Mouse (Mus musculus) heart, adult 2 months (tissue): ENCODE measurements around the gene Sys1. TPM values are rescaled to one million over a fixed set of nuclear protein-coding genes. Genes with fewer than 3 reads are reported as not detected.
A peak's percentile ranks its signal among the peaks of the same experiment; 100 is the strongest.

ENCODE experiments used
- DNase-seq, 2 experiments: peaks; one replicate each; pipeline ENCODE4 v3.0.0; 2021
- H3K27ac ChIP-seq: fragments of 200-600 bp; 2 replicates; pipeline ENCODE4 v1.8.1; 2022
- H3K27me3 ChIP-seq: fragments of 200-500 bp; 2 replicates; pipeline ENCODE4 v1.6.1; 2012; ENCODE audit warnings: mild to moderate bottlenecking, low read length, inconsistent platforms, mixed read lengths; ENCODE audit not compliant: control insufficient read depth, insufficient read depth
- H3K36me3 ChIP-seq: fragments of 200-500 bp; 2 replicates; pipeline ENCODE4 v1.6.1; 2012; ENCODE audit warnings: low read length, inconsistent platforms; ENCODE audit not compliant: control insufficient read depth, insufficient read depth
- H3K4me1 ChIP-seq: fragments of 200-500 bp; 2 replicates; pipeline ENCODE4 v1.6.1; 2011; ENCODE audit warnings: low read length; ENCODE audit not compliant: control insufficient read depth, insufficient read depth
- H3K4me3 ChIP-seq: fragments of 200-600 bp; 2 replicates; pipeline ENCODE4 v1.8.1; 2022
- H3K79me2 ChIP-seq: fragments of 200-500 bp; replicated peaks from 2 replicates; pipeline ENCODE4 v1.6.1; 2012; ENCODE audit warnings: mild to moderate bottlenecking, inconsistent platforms, low read length, moderate library complexity, mixed read lengths; ENCODE audit not compliant: control insufficient read depth, insufficient read depth
- H3K9ac ChIP-seq: fragments of 200-500 bp; 2 replicates; pipeline ENCODE4 v1.6.1; 2012; ENCODE audit warnings: low read depth, mild to moderate bottlenecking, control low read depth, inconsistent platforms, low read length, mixed read lengths
- CTCF ChIP-seq: fragments of 200-600 bp; IDR thresholded peaks from 2 replicates; pipeline ENCODE4 v1.8.1; 2022; ENCODE audit warnings: antibody characterized with exemption, mild to moderate bottlenecking, moderate library complexity
- EP300 ChIP-seq: fragments of 200-500 bp; IDR thresholded peaks from 2 replicates; pipeline ENCODE4 v1.6.1; 2011; ENCODE audit warnings: low read depth, low read length, control low read depth; ENCODE audit not compliant: insufficient read depth
- POLR2A ChIP-seq: fragments of 200-500 bp; IDR thresholded peaks from 2 replicates; pipeline ENCODE4 v1.6.1; 2011; ENCODE audit warnings: mild to moderate bottlenecking, low read depth, low read length, control low read depth; ENCODE audit not compliant: insufficient read depth
- WGBS: fragments of 180-500 bp; shearing (Covaris S2); methylation state at CpG from one replicate; pipeline ENCODE4 v1.1.7; 2018; 5-methylcytosine and 5-hydroxymethylcytosine counted together
- intact Hi-C: fragments of 180-260 bp; cut with DNase I; formaldehyde crosslinking; loops from one replicate; pipeline ENCODE4 v1.15.1; 2025
- polyA plus RNA-seq: library from polyadenylated mRNA; depleted of rRNA; stranded (reverse); fragments of >200 nt; gene quantifications from 2 replicates; pipeline ENCODE4 v1.2.3, GENCODE M21; 2012
- total RNA-seq, 2 experiments: library from RNA; stranded (reverse); gene quantifications; 2 replicates each; pipeline ENCODE4 v1.2.3; 2021

Sys1 gene
- total and polyA plus RNA-seq, 3 experiments = 21.1 to 55.0 (median 26.4) TPM

DNA sequence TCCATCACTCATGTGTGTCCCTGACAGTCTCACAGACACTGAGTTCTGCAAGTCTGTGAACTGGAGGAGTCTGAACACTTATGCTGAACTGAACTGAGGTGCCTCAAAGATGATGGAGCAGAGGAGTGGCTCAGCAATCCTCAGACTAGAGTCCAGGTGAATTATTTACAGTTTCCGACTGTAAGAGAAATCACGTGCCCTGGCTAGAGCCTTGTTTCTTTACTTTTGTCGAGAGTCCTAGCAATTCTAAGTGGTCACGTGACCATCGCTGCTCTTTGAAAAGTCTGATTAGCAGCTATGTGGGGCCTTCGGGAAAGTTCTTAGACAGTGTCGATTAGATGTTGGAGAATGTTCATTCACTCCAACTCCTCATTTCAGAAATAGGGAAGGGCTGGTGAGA, 1.2 kb downstream of the Sys1 start:
- no peak overlapping the region for H3K27ac ChIP-seq
- no peaks in the 10 kb centered on the region for H3K27me3 ChIP-seq
- H3K79me2 ChIP-seq = no peaks in the 10 kb centered on the region
- peaks cover 15% of the 10 kb centered on the region for H3K4me1 ChIP-seq
- intact Hi-C loops = loop anchor here (2.0 kb wide), 1 partner anchor 41 kb away; no protein-coding TSS in a partner anchor
- 52% methylated on average over 7 of the region's 7 CpGs for WGBS
- no peak overlapping the region for H3K9ac ChIP-seq
- TF ChIP-seq CTCF (no peak), POLR2A (no peak), EP300 (no peak)
- DNase-seq = no peak
- H3K36me3 ChIP-seq = no peaks in the 10 kb centered on the region
- no peak overlapping the region for H3K4me3 ChIP-seq

DNA sequence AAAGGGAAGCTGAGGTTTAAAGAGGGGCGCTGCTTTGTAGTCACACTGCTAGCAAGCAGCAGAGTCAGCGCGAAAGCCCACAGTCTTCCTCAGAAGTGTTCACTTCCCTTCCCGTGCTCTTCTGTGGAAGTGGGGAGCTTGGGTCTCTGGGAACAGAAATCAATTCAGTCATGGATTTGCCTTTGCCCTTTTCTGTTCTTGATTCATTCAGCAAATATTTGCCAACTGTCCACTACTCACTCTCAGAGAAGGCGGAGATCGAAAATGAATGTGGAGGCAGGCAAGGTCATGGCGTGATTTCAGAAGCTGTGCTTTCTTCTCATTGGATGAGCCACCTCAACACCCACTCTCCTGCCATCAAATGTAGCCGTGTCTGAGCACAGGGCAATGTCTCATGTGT, 1.8 kb downstream of the Sys1 start:
- Histone ChIP-seq H3K27ac (no peak overlapping the region), H3K27me3 (no peaks in the 10 kb centered on the region), H3K4me3 (no peak overlapping the region), H3K36me3 (no peaks in the 10 kb centered on the region), H3K9ac (no peak overlapping the region), H3K4me1 (peaks cover 15% of the 10 kb centered on the region), H3K79me2 (no peaks in the 10 kb centered on the region)
- DNase-seq = no peak
- intact Hi-C loops = no loop called here
- TF ChIP-seq EP300 (no peak), POLR2A (no peak), CTCF (no peak)
- WGBS = 83% methylated on average over 8 of the region's 8 CpGs

DNA sequence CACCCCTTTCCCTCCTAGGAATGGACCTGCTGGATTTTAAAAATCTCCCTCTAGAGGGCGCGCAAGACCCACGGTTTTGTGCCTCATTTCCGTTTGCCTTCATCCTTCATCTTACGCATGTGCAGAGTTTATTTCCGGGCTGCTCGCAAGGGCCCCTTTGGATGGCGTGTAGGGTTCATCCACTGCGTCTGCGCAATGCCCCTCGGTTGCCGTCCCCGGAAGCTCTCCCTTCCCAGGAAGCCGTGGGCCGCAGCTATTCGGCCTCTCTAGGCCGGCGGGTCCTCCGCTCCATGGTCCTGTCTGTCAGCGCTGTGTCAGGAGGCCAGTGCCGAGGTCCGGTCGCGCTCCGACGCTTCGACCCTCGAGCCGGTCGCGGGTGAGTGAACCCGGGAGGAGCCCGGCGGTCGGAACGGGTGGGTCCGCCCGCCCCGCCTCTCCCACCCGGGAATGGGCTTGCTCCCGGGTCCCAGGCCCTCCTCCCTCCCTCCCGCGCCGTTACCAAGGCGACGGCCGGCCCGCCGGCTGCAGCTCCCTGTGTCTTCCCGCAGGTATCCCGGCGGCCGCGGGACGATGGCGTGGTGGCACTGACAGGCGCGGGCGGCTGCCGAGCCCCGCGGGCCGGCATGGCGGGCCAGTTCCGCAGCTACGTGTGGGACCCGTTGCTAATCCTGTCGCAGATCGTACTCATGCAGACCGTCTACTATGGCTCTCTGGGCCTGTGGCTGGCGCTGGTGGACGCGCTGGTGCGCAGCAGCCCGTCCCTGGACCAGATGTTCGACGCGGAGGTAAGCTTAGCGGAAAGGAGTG, 4.2 kb downstream of the Sys1 start, which contains the start of gene Gm20458:
TSS of gene Gm20458 (plus strand) at position 223 of the 807 bp plus-strand sequence.
- DNase-seq = peak; percentile 92 to 98
- H3K4me1 ChIP-seq = peaks cover 4% of the 10 kb centered on the region
- H3K9ac ChIP-seq = peak within 1 kb of the TSS; percentile 79
- no peaks in the 10 kb centered on the region for H3K36me3 ChIP-seq
- peak; percentile 71 for TF ChIP-seq POLR2A
- peak; percentile 85 for TF ChIP-seq EP300
- peak; percentile 93 for TF ChIP-seq CTCF
- no peaks in the 10 kb centered on the region for H3K79me2 ChIP-seq
- peak within 1 kb of the TSS; percentile 90 for H3K4me3 ChIP-seq
- H3K27me3 ChIP-seq = no peaks in the 10 kb centered on the region
- under 1% methylated on average over 78 of the region's 79 CpGs for WGBS
- intact Hi-C loops = loop anchor here (1.0 to 2.0 kb wide), 2 partner anchors 36 to 57 kb away; partner anchors contain the start of gene Pigt
- H3K27ac ChIP-seq = peak within 1 kb of the TSS; percentile 88

DNA sequence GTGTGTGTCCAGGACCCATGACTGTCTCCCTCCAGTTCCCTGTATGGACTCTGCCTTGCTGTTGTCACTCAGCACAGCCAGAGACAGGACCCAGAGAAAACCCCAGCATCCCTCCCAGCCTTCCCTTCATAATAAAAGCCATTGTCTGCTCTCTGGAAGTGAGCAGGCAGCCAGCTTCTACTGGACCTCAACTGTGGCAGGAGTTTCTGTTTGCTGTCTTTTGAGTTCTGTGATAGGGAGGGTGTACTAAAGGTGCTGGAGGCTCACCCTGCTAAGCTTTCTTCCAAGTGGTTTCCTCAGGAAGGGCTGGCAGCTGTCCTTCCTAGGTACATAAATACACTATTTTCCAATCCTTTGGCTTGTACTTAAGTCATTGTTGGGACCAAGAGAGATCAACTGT, 8.4 kb downstream of the Sys1 start:
- intact Hi-C loops = no loop called here
- no peak for TF ChIP-seq POLR2A
- no peak for TF ChIP-seq EP300
- no peak for TF ChIP-seq CTCF

DNA sequence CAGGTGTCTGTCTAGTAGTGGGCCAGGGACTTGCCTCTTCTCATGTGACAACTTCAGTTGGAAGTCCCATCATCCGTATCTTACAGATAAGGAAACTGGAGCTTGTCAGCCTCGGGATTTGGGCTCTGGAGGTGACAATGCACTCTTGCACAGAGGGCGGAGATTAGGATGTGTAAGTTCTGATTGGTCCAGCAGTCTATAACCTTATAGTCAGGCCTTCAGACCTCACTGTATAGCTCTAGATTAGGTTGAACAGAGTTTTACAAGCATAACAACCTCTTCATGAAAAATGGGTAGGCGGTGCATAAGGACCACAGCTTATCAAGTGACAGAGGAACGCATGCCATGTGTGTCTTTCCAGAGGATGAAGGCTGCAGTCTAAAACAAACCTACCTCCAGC, 10.0 kb downstream of the Sys1 start:
- Histone ChIP-seq H3K27ac (no peak overlapping the region), H3K36me3 (no peaks in the 10 kb centered on the region), H3K4me3 (no peak overlapping the region), H3K27me3 (no peaks in the 10 kb centered on the region), H3K79me2 (no peaks in the 10 kb centered on the region), H3K4me1 (no peaks in the 10 kb centered on the region), H3K9ac (no peak overlapping the region)
- intact Hi-C loops = no loop called here
- no peak for DNase-seq
- WGBS = 68% methylated on average over 5 of the region's 5 CpGs
- no peak for TF ChIP-seq POLR2A
- no peak for TF ChIP-seq CTCF
- TF ChIP-seq EP300 = no peak

More for the DNA sequence above, 8.4 kb downstream of the Sys1 start:
- Histone ChIP-seq H3K4me1 (peaks cover 2% of the 10 kb centered on the region; the same call in 1 of the 2 replicates), H3K27ac (no peak overlapping the region), H3K27me3 (no peaks in the 10 kb centered on the region), H3K4me3 (no peak overlapping the region), H3K79me2 (no peaks in the 10 kb centered on the region), H3K36me3 (no peaks in the 10 kb centered on the region), H3K9ac (no peak overlapping the region)
- DNase-seq = no peak

DNA sequence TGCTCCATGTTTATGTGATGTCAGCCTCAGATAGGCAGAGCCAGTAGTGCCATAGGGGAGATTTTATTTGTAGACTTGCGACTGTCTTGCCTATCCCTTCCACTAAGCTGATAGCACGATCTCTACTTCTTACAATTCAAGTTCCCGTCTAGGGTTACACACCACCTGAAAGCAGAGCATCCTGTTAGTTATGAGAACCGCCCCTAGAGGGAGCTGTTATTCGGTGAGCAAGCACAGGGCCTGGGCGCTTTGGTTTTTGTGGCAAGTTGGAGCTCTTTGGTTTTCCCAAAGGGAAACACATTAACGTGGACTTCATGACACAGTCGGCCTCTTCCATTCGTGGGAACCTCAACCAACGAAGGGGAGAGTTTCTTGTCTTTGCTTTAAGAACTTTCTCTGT, 13.5 kb downstream of the Sys1 start:
- TF ChIP-seq POLR2A = no peak
- peak; percentile 87 for TF ChIP-seq CTCF
- TF ChIP-seq EP300 = no peak
- no peaks in the 10 kb centered on the region for H3K27me3 ChIP-seq
- H3K27ac ChIP-seq = no peak overlapping the region
- H3K9ac ChIP-seq = no peak overlapping the region
- H3K4me1 ChIP-seq = no peaks in the 10 kb centered on the region
- intact Hi-C loops = loop anchor here (1.0 kb wide), 1 partner anchor 48 kb away; no protein-coding TSS in a partner anchor
- no peaks in the 10 kb centered on the region for H3K36me3 ChIP-seq
- H3K79me2 ChIP-seq = no peaks in the 10 kb centered on the region
- WGBS = 35% methylated on average over 10 of the region's 10 CpGs
- peak in 1 of 2 experiments; percentile 48 for DNase-seq
- H3K4me3 ChIP-seq = no peak overlapping the region
